Mouse (Mus musculus) retina, adult 2 months (tissue): ENCODE measurements at regions not wholly inside any gene's neighbourhood (a gene's known extent, or its start where the extent isn't known, plus 50 kb on each side); places are given as distances from the start of the nearest gene placed in this dataset.
A peak's percentile ranks its signal among the peaks of the same experiment; 100 is the strongest.

ENCODE experiments used
- DNase-seq: peaks from one replicate; pipeline ENCODE4 v3.0.0-alpha.2; 2012; ENCODE audit warnings: low read depth, low spot score

- DNase-seq = no peak
These were observed 263.7 kb downstream of the Pax3 start for GRCm38 (mm10) chr1:77933095-77933766.

GRCm38 (mm10) chr1:77932226-77932625 is 264.7 kb downstream of the Pax3 start:
- no peak for DNase-seq

GRCm38 (mm10) chr1:77930661-77931060 is 266.3 kb downstream of the Pax3 start:
- no peak for DNase-seq

- DNase-seq = no peak
These were observed 267.4 kb downstream of the Pax3 start for GRCm38 (mm10) chr1:77929552-77929951.

- DNase-seq = no peak
These were observed 270.8 kb downstream of the Pax3 start for GRCm38 (mm10) chr1:77926146-77926545.

- peak; percentile 11 for DNase-seq
These were observed 300.7 kb downstream of the Pax3 start for GRCm38 (mm10) chr1:77896226-77896625.

- DNase-seq = no peak
These were observed 317.9 kb downstream of the Pax3 start for GRCm38 (mm10) chr1:77879026-77879425.

GRCm38 (mm10) chr1:77870125-77870524 is 326.8 kb downstream of the Pax3 start:
- DNase-seq = no peak

- DNase-seq = no peak
These were observed 327.8 kb downstream of the Pax3 start for GRCm38 (mm10) chr1:77869174-77869573.

GRCm38 (mm10) chr1:77859931-77860330 is 337.0 kb downstream of the Pax3 start:
- DNase-seq = no peak

GRCm38 (mm10) chr1:77854366-77854765 is 339.5 kb upstream of the Epha4 start:
- no peak for DNase-seq

- DNase-seq = no peak
These were observed 333.1 kb upstream of the Epha4 start for GRCm38 (mm10) chr1:77847766-77848615.

- no peak for DNase-seq
These were observed 331.3 kb upstream of the Epha4 start for GRCm38 (mm10) chr1:77846039-77846727.

GRCm38 (mm10) chr1:77840672-77841071 is 325.8 kb upstream of the Epha4 start:
- no peak for DNase-seq

- no peak for DNase-seq
These were observed 317.3 kb upstream of the Epha4 start for GRCm38 (mm10) chr1:77832174-77832573.

GRCm38 (mm10) chr1:77824716-77825387 is 310.0 kb upstream of the Epha4 start:
- DNase-seq = no peak

- no peak for DNase-seq
These were observed 309.2 kb upstream of the Epha4 start for GRCm38 (mm10) chr1:77823801-77824687.

- no peak for DNase-seq
These were observed 305.2 kb upstream of the Epha4 start for GRCm38 (mm10) chr1:77820101-77820500.

GRCm38 (mm10) chr1:77815451-77815850 is 300.6 kb upstream of the Epha4 start:
- DNase-seq = no peak

GRCm38 (mm10) chr1:77811573-77811972 is 296.7 kb upstream of the Epha4 start:
- DNase-seq = no peak

- DNase-seq = no peak
These were observed 276.1 kb upstream of the Epha4 start for GRCm38 (mm10) chr1:77790974-77791373.
